Mouse (Mus musculus) spleen, adult 2 months (tissue): ENCODE measurements around the gene Ppp1r18. TPM values are rescaled to one million over a fixed set of nuclear protein-coding genes. Genes with fewer than 3 reads are reported as not detected.
"Not testable (repeated sequence)": the region's sequence is repeated elsewhere in the genome, so short reads cannot be mapped to it uniquely, and the experiment has no call there.

Source experiments
- DNase-seq, 2 experiments: peaks; one replicate each; pipeline versions ENCODE4 v3.0.0 to v3.0.0-alpha.2; 2012 to 2021; ENCODE audit warnings: low spot score in 2 of 2, low read depth in 1 of 2
- H3K27ac ChIP-seq: fragments of 200-500 bp; 2 replicates; pipeline ENCODE4 v1.5.1; 2012; ENCODE audit warnings: low read length, inconsistent platforms; ENCODE audit not compliant: insufficient read depth
- H3K27me3 ChIP-seq: fragments of 200-500 bp; 2 replicates; pipeline ENCODE4 v1.6.1; 2012; ENCODE audit warnings: mild to moderate bottlenecking, moderate library complexity, low read length, inconsistent platforms; ENCODE audit not compliant: control insufficient read depth, insufficient read depth
- H3K36me3 ChIP-seq: fragments of 200-500 bp; 2 replicates; pipeline ENCODE4 v1.6.1; 2012; ENCODE audit warnings: mild to moderate bottlenecking, low read length, inconsistent platforms; ENCODE audit not compliant: control insufficient read depth, insufficient read depth
- H3K4me1 ChIP-seq: fragments of 200-500 bp; 2 replicates; pipeline ENCODE4 v1.6.1; 2011; ENCODE audit warnings: inconsistent platforms; ENCODE audit not compliant: control insufficient read depth, insufficient read depth, insufficient read length
- H3K4me3 ChIP-seq: fragments of 200-500 bp; 2 replicates; pipeline ENCODE4 v1.5.1; 2011; ENCODE audit warnings: mild to moderate bottlenecking, inconsistent platforms; ENCODE audit not compliant: insufficient read depth, insufficient read length; ENCODE audit errors: extremely low read depth
- CTCF ChIP-seq: fragments of 200-500 bp; IDR thresholded peaks from 2 replicates; pipeline ENCODE4 v1.5.1; 2011; ENCODE audit warnings: mild to moderate bottlenecking, inconsistent platforms; ENCODE audit not compliant: insufficient read depth, insufficient read length, insufficient replicate concordance; ENCODE audit errors: extremely low read depth
- POLR2A ChIP-seq: fragments of 200-500 bp; IDR thresholded peaks from 2 replicates; pipeline ENCODE4 v1.6.1; 2011; ENCODE audit warnings: low read depth, low read length, inconsistent platforms
- WGBS: fragments of 180-500 bp; shearing (Covaris S2); methylation state at CpG from one replicate; pipeline ENCODE4 v1.1.7; 2018; 5-methylcytosine and 5-hydroxymethylcytosine counted together
- polyA plus RNA-seq: library from polyadenylated mRNA; depleted of rRNA; stranded (reverse); fragments of >200 nt; gene quantifications from 2 replicates; pipeline ENCODE4 v1.2.3, GENCODE M21; 2012

The Ppp1r18 gene
- polyA plus RNA-seq, 1 experiment = 144 TPM

DNA sequence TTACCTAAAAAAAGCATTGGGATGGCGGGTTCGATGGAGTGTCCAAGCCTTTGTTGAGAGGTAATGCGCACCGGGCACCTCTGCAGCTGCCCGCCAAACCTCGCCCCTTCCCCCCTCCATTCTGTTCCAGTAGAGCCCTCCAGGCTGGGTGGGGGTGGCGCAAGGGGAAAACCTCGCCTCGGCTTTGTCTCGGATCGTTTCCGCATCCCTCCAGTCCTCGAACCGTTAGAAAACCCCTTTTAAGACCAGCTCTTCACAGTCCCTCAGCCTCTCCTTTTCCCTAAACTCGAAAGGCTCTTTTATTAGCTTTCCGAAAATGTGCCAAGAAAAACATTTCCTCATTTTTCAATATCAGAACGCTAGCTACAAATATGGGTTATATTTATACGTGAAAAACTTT is 27.9 kb upstream of the Ppp1r18 start:
- WGBS = under 1% methylated on average over 18 of the region's 18 CpGs
- H3K36me3 ChIP-seq = peaks cover 22% of the 10 kb centered on the region
- TF ChIP-seq POLR2A = no peak
- TF ChIP-seq CTCF = no peak

DNA sequence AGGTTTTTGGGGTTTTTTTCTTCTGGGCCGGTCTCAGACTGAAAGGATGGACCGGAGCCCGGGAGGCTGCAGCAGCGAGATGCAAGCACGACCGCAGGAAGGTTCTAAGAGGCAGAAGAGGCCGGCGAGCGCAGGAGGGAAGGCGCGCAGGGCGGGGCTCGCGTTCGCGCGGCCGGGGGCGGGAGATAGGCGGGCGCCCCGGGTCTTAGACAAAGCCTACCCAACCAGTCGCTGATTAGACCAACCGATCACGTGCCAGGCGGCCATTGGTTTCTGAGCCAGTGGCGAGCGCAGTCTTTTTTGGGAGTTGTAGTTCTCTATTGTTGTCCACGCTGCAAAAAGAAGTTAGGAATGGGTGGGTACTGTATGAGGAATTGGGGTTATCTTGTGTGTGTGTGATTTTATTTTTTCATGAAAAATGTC is 27.3 kb upstream of the Ppp1r18 start, which contains the start of gene Tubb5:
Gene Tubb5 (minus strand): TSS at position 185 of the 423 bp plus-strand sequence.
- peak within 1 kb of the TSS; percentile 68 for H3K4me3 ChIP-seq
- no peaks in the 10 kb centered on the region for H3K27me3 ChIP-seq
- H3K27ac ChIP-seq = peak within 1 kb of the TSS; percentile 84
- WGBS = 2% methylated on average over 29 of the region's 29 CpGs
- H3K4me1 ChIP-seq = no peaks in the 10 kb centered on the region
- DNase-seq = peak; percentile 81 to 95
- TF ChIP-seq CTCF (no peak), POLR2A (peak; percentile 96)
- peaks cover 22% of the 10 kb centered on the region for H3K36me3 ChIP-seq

More for the DNA sequence above, 27.9 kb upstream of the Ppp1r18 start:
- no peaks in the 10 kb centered on the region for H3K27me3 ChIP-seq
- H3K27ac ChIP-seq = peak overlapping the region; percentile 84
- H3K4me3 ChIP-seq = peak overlapping the region; percentile 68
- H3K4me1 ChIP-seq = no peaks in the 10 kb centered on the region
- DNase-seq = peak in 1 of 2 experiments; percentile 51

GRCm38 (mm10) chr17:35838570-35838969 is 26.8 kb upstream of the Ppp1r18 start:
- WGBS = 8% methylated on average over 5 of the region's 5 CpGs
- DNase-seq = no peak
- Histone ChIP-seq H3K27ac (peak overlapping the region; percentile 47; the same call in 1 of the 2 replicates), H3K4me1 (no peaks in the 10 kb centered on the region), H3K27me3 (no peaks in the 10 kb centered on the region), H3K4me3 (no peak overlapping the region), H3K36me3 (peaks cover 22% of the 10 kb centered on the region)
- no peak for TF ChIP-seq CTCF
- TF ChIP-seq POLR2A = no peak

- WGBS = 68% methylated on average over 3 of the region's 3 CpGs
- DNase-seq, H3K4me3 ChIP-seq, H3K4me1 ChIP-seq, H3K27me3 ChIP-seq, H3K27ac ChIP-seq: not testable (repeated sequence)
- H3K36me3 ChIP-seq = peaks cover 19% of the 10 kb centered on the region
These were observed 26.4 kb upstream of the Ppp1r18 start for GRCm38 (mm10) chr17:35839002-35839401.

DNA sequence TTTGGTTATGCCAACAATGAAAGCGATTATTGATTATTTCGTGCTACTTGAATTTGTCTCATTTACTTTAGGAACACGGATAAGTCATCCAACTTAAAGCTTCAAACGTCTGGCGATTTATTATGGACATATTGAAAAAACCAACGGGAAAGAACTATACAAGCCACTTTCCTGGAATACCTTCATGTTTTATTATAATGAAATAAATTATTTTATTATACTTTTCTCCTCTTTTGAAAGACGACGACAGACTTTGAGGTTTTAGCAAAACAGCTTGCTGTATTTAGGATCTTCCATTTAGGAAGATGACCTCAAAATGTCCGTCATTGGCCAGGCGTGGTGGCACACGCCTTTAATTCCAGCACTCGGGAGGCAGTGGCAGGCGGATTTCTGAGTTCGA is 24.8 kb upstream of the Ppp1r18 start:
- Histone ChIP-seq H3K36me3 (peaks cover 9% of the 10 kb centered on the region), H3K27me3 (no peaks in the 10 kb centered on the region), H3K27ac (no peak overlapping the region), H3K4me3 (0 out of 2 replicates have a peak overlapping the region, but pooled peaks have one; percentile 13), H3K4me1 (no peaks in the 10 kb centered on the region)
- TF ChIP-seq POLR2A (no peak), CTCF (no peak)
- no peak for DNase-seq
- 49% methylated on average over 14 of the region's 14 CpGs for WGBS

DNA sequence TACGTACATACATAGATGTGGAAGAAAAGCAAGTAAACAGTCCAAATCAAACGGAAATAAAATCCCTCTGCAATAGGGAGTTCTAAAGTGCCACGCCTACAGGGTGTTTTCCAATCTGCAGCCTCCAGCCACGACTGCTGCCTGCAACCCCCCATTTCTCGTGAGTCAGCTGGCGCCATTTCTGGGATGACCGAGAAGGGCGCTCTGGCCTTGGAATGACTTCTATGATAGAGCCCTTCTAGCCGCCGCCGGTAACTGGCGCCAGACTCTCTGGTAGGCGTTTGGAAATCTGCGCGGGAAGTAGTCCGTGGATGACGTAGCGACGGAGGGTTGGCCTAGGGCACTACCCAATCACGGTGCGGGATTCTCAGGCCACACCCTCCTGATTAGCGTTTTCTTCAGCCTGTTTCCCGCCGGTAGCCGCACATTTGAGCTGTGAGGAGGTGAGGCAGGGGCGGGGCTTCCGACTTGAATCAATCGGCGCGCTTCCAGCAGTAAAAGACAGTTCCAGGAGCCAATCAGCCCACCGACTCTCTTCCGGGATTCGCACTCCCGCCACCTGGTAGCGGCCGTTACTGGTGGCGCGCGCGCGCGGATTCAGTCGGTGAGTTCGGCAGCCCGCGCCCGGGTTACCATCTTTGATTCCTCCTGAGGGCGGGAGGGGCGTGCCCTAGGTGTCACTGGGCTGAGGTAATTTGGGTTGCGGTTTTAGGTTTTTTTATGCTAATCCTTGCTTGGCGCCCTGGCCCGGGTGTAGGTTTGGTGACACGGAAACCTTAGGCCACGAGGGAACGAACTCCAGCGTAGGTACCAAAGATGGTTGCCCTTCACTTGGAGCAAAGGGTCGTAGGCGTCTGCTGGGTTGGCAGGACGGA is 24.1 kb upstream of the Ppp1r18 start, which contains the start of gene Mdc1:
Gene Mdc1 (plus strand): TSS at position 440 of the 875 bp plus-strand sequence.
- Histone ChIP-seq H3K27ac (peak within 1 kb of the TSS; percentile 73), H3K4me3 (peak within 1 kb of the TSS; percentile 67), H3K4me1 (no peaks in the 10 kb centered on the region), H3K27me3 (no peaks in the 10 kb centered on the region), H3K36me3 (peaks cover 8% of the 10 kb centered on the region)
- TF ChIP-seq POLR2A (peak; percentile 46), CTCF (no peak)
- peak; percentile 98 to 100 for DNase-seq
- WGBS = under 1% methylated on average over 59 of the region's 59 CpGs

GRCm38 (mm10) chr17:35842006-35842405 is 23.4 kb upstream of the Ppp1r18 start:
- DNase-seq = no peak
- Histone ChIP-seq H3K27ac (peak overlapping the region; percentile 34), H3K4me3 (peak overlapping the region; percentile 67), H3K27me3 (no peaks in the 10 kb centered on the region), H3K4me1 (no peaks in the 10 kb centered on the region), H3K36me3 (peaks cover 8% of the 10 kb centered on the region)
- WGBS = 4% methylated on average over 11 of the region's 11 CpGs
- TF ChIP-seq CTCF (no peak), POLR2A (no peak)
